In genomic region chr5:44553765-44554352, GRCm38 (mm10) we compare ENCODE assay signal across 13 mouse cellular contexts.
DNase-seq lines count a peak whose midpoint lies in the region; ATAC-seq and TF ChIP-seq lines count a peak whose summit lies in the region.
"Had no signal": no experiment of that assay in that cellular context is flagged by ENCODE, and none has a peak within 500 bp of the region (broad histone marks: within the 10 kb centered on the region; RNA-seq: fewer than 3 reads in every experiment).

No protein-coding gene starts in this region.

- no peak for TF ChIP-seq POLR2A in heart, adult 2 months (IDR thresholded peaks at IDR 0.05; ENCODE audit: insufficient read depth, low read depth, low read length)

- peak overlapping the region; percentile 24; the same call in 1 of the 2 replicates for H3K27ac ChIP-seq in heart, adult 2 months
- no peak overlapping the region for H3K27ac ChIP-seq in embryonic facial prominence, embryonic 14.5 days (replicated peaks; ENCODE audit: low read depth, low read length)
- H3K27ac ChIP-seq in forebrain, embryonic 13.5 days, result no peak overlapping the region
- H3K27ac ChIP-seq: heart, embryonic 15.5 days; intestine, embryonic 15.5 days; neural tube, embryonic 12.5 days had no signal

- H3K36me3 ChIP-seq in heart, adult 2 months (ENCODE audit: control insufficient read depth, insufficient read depth, low read length), result peaks cover 6% of the 10 kb centered on the region; the same call in 1 of the 2 replicates
- no peaks in the 10 kb centered on the region for H3K36me3 ChIP-seq in embryonic facial prominence, embryonic 14.5 days (ENCODE audit: control insufficient read depth, insufficient read depth, low read length)
- no peaks in the 10 kb centered on the region for H3K36me3 ChIP-seq in forebrain, embryonic 13.5 days (ENCODE audit: poor library complexity, severe bottlenecking)
- H3K36me3 ChIP-seq: heart, embryonic 15.5 days; intestine, embryonic 15.5 days; neural tube, embryonic 12.5 days had no signal

- H3K4me2 ChIP-seq in embryonic facial prominence, embryonic 14.5 days (ENCODE audit: low read depth, low read length), result no peak overlapping the region
- no peak overlapping the region for H3K4me2 ChIP-seq in forebrain, embryonic 13.5 days
- H3K4me2 ChIP-seq: heart, embryonic 15.5 days; intestine, embryonic 15.5 days; neural tube, embryonic 12.5 days had no signal

- no peaks in the 10 kb centered on the region for H3K79me2 ChIP-seq in heart, adult 2 months (replicated peaks; ENCODE audit: control insufficient read depth, insufficient read depth, low read length)

- peaks cover 5% of the 10 kb centered on the region for H3K4me1 ChIP-seq in heart, adult 2 months (ENCODE audit: control insufficient read depth, insufficient read depth, low read length)
- peaks cover 7% of the 10 kb centered on the region; the same call in 1 of the 2 replicates for H3K4me1 ChIP-seq in embryonic facial prominence, embryonic 14.5 days (ENCODE audit: control insufficient read depth, insufficient read depth, low read length)
- H3K4me1 ChIP-seq in forebrain, embryonic 13.5 days, result no peaks in the 10 kb centered on the region
- H3K4me1 ChIP-seq: heart, embryonic 15.5 days; intestine, embryonic 15.5 days; neural tube, embryonic 12.5 days had no signal

- DNase-seq in heart, adult 2 months, result no peak
- DNase-seq in heart, postnatal 36 days, result no peak
- peak; percentile 38 for DNase-seq in ZHBTc4 (ENCODE audit: low read depth, low spot score)
- peak; percentile 22 for DNase-seq in embryonic facial prominence, embryonic 14.5 days (ENCODE audit: low spot score)
- DNase-seq in kidney, postnatal 25 days, result peak; percentile 22 to 39
- DNase-seq in thymus, postnatal 0 days (ENCODE audit: low spot score), result no peak
- DNase-seq in right cerebral cortex, adult 18-20 months, result no peak
- DNase-seq: forebrain, postnatal 0 days; liver had no signal

- 80% methylated on average over 11 of the region's 11 CpGs for WGBS in heart, adult 2 months
- 65% methylated on average over 11 of the region's 11 CpGs for WGBS in embryonic facial prominence, embryonic 14.5 days
- 85% methylated on average over 11 of the region's 11 CpGs for WGBS in forebrain, embryonic 13.5 days

- no peaks in the 10 kb centered on the region for H3K9me3 ChIP-seq in embryonic facial prominence, embryonic 14.5 days (ENCODE audit: control insufficient read depth, low read length)
- H3K9me3 ChIP-seq in forebrain, embryonic 13.5 days (replicated peaks), result no peaks in the 10 kb centered on the region
- H3K9me3 ChIP-seq: heart, embryonic 15.5 days; intestine, embryonic 15.5 days; neural tube, embryonic 12.5 days had no signal

- no peaks in the 10 kb centered on the region for H3K27me3 ChIP-seq in heart, adult 2 months (ENCODE audit: control insufficient read depth, insufficient read depth, low read length)
- no peaks in the 10 kb centered on the region for H3K27me3 ChIP-seq in embryonic facial prominence, embryonic 14.5 days (replicated peaks; ENCODE audit: control insufficient read depth, insufficient read depth, low read length)
- no peaks in the 10 kb centered on the region for H3K27me3 ChIP-seq in forebrain, embryonic 13.5 days
- H3K27me3 ChIP-seq: heart, embryonic 15.5 days; intestine, embryonic 15.5 days; neural tube, embryonic 12.5 days had no signal

- TF ChIP-seq CTCF in heart, adult 2 months (IDR thresholded peaks at IDR 0.05), result no peak

- H3K4me3 ChIP-seq in heart, adult 2 months, result no peak overlapping the region
- H3K4me3 ChIP-seq in embryonic facial prominence, embryonic 14.5 days (ENCODE audit: low read depth, low read length), result no peak overlapping the region
- no peak overlapping the region for H3K4me3 ChIP-seq in forebrain, embryonic 13.5 days
- H3K4me3 ChIP-seq: heart, embryonic 15.5 days; intestine, embryonic 15.5 days; neural tube, embryonic 12.5 days had no signal

- ATAC-seq in embryonic facial prominence, embryonic 14.5 days (ENCODE audit: low read depth), result no peak
- ATAC-seq in forebrain, embryonic 13.5 days, result no peak
- ATAC-seq: forebrain, postnatal 0 days; intestine, embryonic 15.5 days had no signal

- H3K9ac ChIP-seq in heart, adult 2 months (ENCODE audit: low read depth, low read length), result no peak overlapping the region
- H3K9ac ChIP-seq in embryonic facial prominence, embryonic 14.5 days (ENCODE audit: low read depth, low read length), result no peak overlapping the region
- no peak overlapping the region for H3K9ac ChIP-seq in forebrain, embryonic 13.5 days
- H3K9ac ChIP-seq: forebrain, postnatal 0 days; heart, embryonic 15.5 days; intestine, embryonic 15.5 days; neural tube, embryonic 12.5 days had no signal

- intact Hi-C loops in heart, adult 2 months (cut with DNase I), result no loop called here
- intact Hi-C loops in heart, postnatal 36 days (cut with DNase I), result no loop called here

- no peak for TF ChIP-seq EP300 in heart, adult 2 months (IDR thresholded peaks at IDR 0.05; ENCODE audit: insufficient read depth, low read depth, low read length)

Comparison
In these comparisons a context has a peak if more than half of its experiments do, and no peak if none do; other contexts are left out.
1. DNase-seq: peak in ZHBTc4 (single experiment), embryonic facial prominence, embryonic 14.5 days (single experiment) and kidney, postnatal 25 days (2 of 2); none in heart, adult 2 months (0 of 2), heart, postnatal 36 days (0 of 2), thymus, postnatal 0 days (single experiment) and right cerebral cortex, adult 18-20 months (single experiment).